Mouse (Mus musculus) stomach, embryonic 14.5 days (tissue): ENCODE data around the gene Msl3. TPM values are rescaled to one million over a fixed set of nuclear protein-coding genes. Genes with fewer than 3 reads are reported as not detected.

ENCODE experiments used
- ATAC-seq: fragments of 200-750 bp; cut with Nextera tagmentation; 2 replicates; pipeline ENCODE4 v1.8.0; 2017; ENCODE audit warnings: low read depth, moderate TSS enrichment; ENCODE audit not compliant: insufficient number of reproducible peaks, insufficient read depth, low FRiP score
- H3K27ac ChIP-seq: fragments of 300-500 bp; sonication (generic); 2 replicates; pipeline ENCODE4 v1.5.1; 2014; ENCODE audit warnings: mild to moderate bottlenecking, low read length, moderate library complexity, mixed read lengths
- H3K27me3 ChIP-seq: fragments of 300-500 bp; sonication (generic); 2 replicates; pipeline ENCODE4 v1.6.1; 2014; ENCODE audit warnings: low read length, control low read depth, mixed read lengths; ENCODE audit not compliant: control insufficient read depth, insufficient read depth
- H3K36me3 ChIP-seq: fragments of 300-500 bp; sonication (generic); 2 replicates; pipeline ENCODE4 v1.6.1; 2014; ENCODE audit warnings: mild to moderate bottlenecking, control low read depth, low read length, moderate library complexity, mixed read lengths; ENCODE audit not compliant: control insufficient read depth, insufficient read depth
- H3K4me1 ChIP-seq: fragments of 300-500 bp; sonication (generic); 2 replicates; pipeline ENCODE4 v1.6.1; 2014; ENCODE audit warnings: low read length, control low read depth, mixed read lengths; ENCODE audit not compliant: control insufficient read depth, insufficient read depth
- H3K4me2 ChIP-seq: fragments of 300-500 bp; sonication (generic); replicated peaks from 2 replicates; pipeline ENCODE4 v1.6.1; 2014; ENCODE audit warnings: low read depth, low read length, control low read depth
- H3K4me3 ChIP-seq: fragments of 300-500 bp; sonication (generic); 2 replicates; pipeline ENCODE4 v1.5.1; 2014; ENCODE audit warnings: low read depth, low read length, control low read depth
- H3K9ac ChIP-seq: fragments of 300-500 bp; sonication (generic); replicated peaks from 2 replicates; pipeline ENCODE4 v1.6.1; 2014; ENCODE audit warnings: low read depth, mild to moderate bottlenecking, control low read depth, low read length, moderate library complexity, mixed read lengths
- H3K9me3 ChIP-seq: fragments of 300-500 bp; sonication (generic); 2 replicates; pipeline ENCODE4 v1.6.1; 2016; ENCODE audit warnings: low read depth, low read length, control low read depth; ENCODE audit not compliant: control insufficient read depth
- WGBS: fragments of 180-500 bp; shearing (Covaris S2); extraction: QIAGEN DNeasy Blood & Tissue Kit; methylation state at CpG from one replicate; pipeline ENCODE4 v1.1.7; 2014; 5-methylcytosine and 5-hydroxymethylcytosine counted together
- polyA plus RNA-seq: library from polyadenylated mRNA; unstranded; fragments of >200 nt; fragmentation: Nextera tagmentation; extraction: Ambion mirVana; gene quantifications from 2 replicates; pipeline ENCODE4 v1.2.1, GENCODE M21; 2014

The Msl3 gene
- polyA plus RNA-seq, 1 experiment from 2014 or later: 39.5 TPM

DNA sequence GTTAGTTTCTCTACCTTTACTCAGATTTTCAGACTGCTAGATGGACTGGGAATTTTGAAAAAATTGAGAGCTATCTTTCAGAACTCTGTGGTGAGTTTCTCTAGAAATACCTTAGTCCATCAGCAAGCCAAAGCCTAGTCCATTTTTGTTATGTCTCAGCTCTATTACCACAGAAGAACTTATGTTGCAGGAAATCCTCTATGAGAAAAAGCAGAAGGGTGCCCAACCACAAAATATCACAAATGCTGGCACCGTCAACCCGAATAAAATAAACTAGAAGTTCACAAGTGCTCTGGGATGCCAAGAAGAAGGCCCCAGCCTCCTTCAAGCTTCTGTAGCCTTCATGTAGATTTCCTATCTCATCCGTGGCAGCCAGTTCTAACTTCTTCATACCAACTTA is 14.4 kb downstream of the Msl3 start:
- H3K9ac ChIP-seq: no peak overlapping the region
- H3K27ac ChIP-seq: no peak overlapping the region
- ATAC-seq: no peak
- no peak overlapping the region for H3K4me2 ChIP-seq
- 85% methylated on average over 3 of the region's 3 CpGs for WGBS
- no peaks in the 10 kb centered on the region for H3K4me1 ChIP-seq
- no peaks in the 10 kb centered on the region for H3K27me3 ChIP-seq
- H3K9me3 ChIP-seq: no peaks in the 10 kb centered on the region
- H3K36me3 ChIP-seq: no peaks in the 10 kb centered on the region; the same call in 1 of the 2 replicates
- H3K4me3 ChIP-seq: no peak overlapping the region

DNA sequence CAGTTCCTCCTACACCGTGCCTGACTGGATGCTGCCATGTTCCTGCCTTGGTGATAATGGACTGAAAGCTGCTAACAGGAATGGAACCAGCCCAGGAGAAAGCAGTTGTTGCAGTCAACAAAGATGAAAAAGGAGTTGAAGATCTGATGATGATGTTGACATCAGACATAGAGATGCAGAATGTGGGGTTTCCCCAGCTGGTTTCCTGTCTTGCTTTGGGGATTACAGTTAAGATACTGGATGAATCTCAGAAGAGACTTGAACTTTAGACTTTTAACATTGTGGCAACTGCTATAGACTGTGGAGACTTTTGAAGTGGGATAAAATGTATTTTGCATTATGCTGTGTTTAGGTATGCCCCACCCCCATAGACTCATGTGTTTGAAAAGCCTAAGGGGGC is 15.9 kb downstream of the Msl3 start:
- ATAC-seq: no peak
- 86% methylated on average over 1 of the region's 1 CpGs for WGBS
- H3K4me3 ChIP-seq: no peak overlapping the region

DNA sequence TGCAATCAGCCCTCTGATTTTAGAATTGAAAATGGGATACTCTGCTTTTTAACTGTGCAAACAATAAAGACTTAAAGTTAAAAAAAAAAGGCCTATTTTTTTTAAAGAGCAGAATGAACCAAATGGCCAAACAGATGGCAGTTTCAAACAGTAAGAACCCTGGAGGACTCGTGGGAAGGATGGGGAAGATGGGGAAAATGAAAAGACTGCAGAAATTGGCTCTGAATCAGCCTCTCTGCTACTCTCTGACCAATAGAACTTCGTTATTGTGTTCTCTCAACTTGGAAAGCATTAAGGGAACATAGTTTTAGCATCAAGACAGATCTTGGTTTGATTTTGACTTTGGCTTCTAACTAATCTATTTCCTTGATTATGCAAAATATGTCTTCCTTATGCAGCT is 24.4 kb downstream of the Msl3 start:
- no peak for ATAC-seq
- H3K36me3 ChIP-seq: no peaks in the 10 kb centered on the region
- H3K4me2 ChIP-seq: no peak overlapping the region
- no peak overlapping the region for H3K9ac ChIP-seq
- no peak overlapping the region for H3K4me3 ChIP-seq
- H3K27ac ChIP-seq: no peak overlapping the region
- no peaks in the 10 kb centered on the region for H3K27me3 ChIP-seq
- no peaks in the 10 kb centered on the region for H3K4me1 ChIP-seq
- 63% methylated on average over 2 of the region's 2 CpGs for WGBS
- H3K9me3 ChIP-seq: no peaks in the 10 kb centered on the region

More for the DNA sequence above, 15.9 kb downstream of the Msl3 start:
- Histone ChIP-seq H3K27ac (no peak overlapping the region), H3K9ac (no peak overlapping the region), H3K4me1 (no peaks in the 10 kb centered on the region), H3K4me2 (no peak overlapping the region), H3K36me3 (no peaks in the 10 kb centered on the region; the same call in 1 of the 2 replicates), H3K9me3 (no peaks in the 10 kb centered on the region), H3K27me3 (no peaks in the 10 kb centered on the region)

DNA sequence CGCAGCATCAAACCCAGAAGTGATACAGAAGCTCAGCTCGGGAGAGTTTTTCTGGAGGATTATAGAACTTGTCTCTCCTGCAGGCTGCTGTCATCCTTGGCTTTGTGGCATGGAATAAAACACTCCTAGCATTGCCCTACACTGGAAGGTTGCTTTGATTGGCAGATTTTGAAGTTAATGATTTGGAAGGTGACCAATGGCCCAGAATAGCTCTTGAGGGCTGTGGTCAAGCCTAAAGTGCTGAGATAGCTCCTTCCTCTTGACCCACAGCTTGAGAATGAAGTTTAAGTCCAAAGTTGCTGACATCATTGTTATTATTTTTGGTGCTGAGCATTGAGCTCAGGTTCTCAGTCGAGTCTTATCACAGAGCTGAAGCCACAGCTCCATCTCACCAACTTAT is 26.0 kb downstream of the Msl3 start:
- no peak for ATAC-seq
- H3K27me3 ChIP-seq: no peaks in the 10 kb centered on the region
- no peak overlapping the region for H3K9ac ChIP-seq
- no peak overlapping the region for H3K4me2 ChIP-seq
- no peaks in the 10 kb centered on the region for H3K36me3 ChIP-seq
- no peak overlapping the region for H3K27ac ChIP-seq
- H3K4me1 ChIP-seq: no peaks in the 10 kb centered on the region
- no peaks in the 10 kb centered on the region for H3K9me3 ChIP-seq
- WGBS: 72% methylated on average over 3 of the region's 3 CpGs
- H3K4me3 ChIP-seq: no peak overlapping the region

DNA sequence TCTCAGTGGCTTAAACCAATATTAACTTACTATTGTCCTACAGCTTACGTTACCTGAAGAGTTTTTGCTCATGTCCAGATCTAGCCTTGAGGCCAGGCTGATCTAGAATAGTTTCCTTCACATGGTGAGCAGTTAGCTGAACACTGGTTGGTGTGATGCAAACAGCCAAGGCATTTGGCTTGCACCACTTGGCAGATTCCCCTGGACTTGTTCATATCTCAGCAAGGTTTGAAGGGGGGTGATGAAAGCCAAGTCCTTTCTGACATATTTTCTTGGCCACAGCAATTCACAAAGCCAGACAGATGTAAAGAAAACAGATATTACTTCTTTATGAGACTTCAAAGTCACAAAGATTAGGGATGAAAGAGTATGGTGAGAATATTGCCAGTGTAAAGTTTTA is 30.2 kb downstream of the Msl3 start:
- Histone ChIP-seq H3K4me2 (no peak overlapping the region), H3K4me3 (no peak overlapping the region)
- WGBS: 96% methylated on average over 1 of the region's 1 CpGs

DNA sequence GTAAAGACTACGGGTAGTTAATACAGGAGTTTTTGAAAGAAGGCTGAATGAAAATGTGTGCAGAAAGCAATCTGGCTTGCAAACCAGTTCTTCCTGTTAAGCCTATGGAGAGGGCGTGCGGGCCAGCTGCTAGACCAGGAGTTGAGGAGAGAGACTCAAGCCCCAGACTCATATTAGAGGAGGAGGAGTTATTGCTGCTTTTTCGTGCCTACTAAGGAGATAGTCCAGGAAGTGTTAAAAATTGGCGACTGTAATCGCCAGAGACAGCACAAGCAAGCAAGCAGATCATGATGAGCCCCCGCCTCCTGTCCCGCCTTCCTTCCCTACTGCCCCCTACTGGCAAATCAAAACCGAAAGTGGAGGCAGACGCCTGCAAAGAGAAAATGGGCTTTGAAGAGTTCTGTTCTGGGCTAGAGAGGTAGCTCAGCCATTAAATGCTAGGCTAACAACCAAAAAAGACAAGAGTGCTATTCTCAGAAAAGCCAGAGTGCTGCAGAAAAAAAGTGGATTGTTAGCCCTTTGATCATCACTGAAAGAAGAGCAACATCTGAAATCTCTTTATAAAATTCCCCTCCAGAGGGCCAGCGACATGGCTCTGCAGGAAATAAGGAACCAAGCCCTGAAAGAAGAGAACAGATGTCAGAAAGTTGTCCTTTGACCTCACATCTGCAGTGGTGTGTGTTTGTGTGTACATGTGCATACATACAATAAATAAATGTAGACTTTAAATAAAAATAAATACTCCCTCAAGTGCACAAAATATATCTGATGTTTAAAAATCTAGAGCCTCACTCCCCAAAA is 33.9 kb downstream of the Msl3 start:
- Histone ChIP-seq H3K9ac (no peak overlapping the region), H3K4me2 (peak overlapping the region; percentile 32), H3K36me3 (no peaks in the 10 kb centered on the region), H3K27me3 (no peaks in the 10 kb centered on the region), H3K4me1 (no peaks in the 10 kb centered on the region), H3K4me3 (peak overlapping the region; percentile 17), H3K9me3 (no peaks in the 10 kb centered on the region), H3K27ac (peak overlapping the region; percentile 33; the same call in 1 of the 2 replicates)
- 18% methylated on average over 11 of the region's 11 CpGs for WGBS
- ATAC-seq: peak; percentile 65

More for the DNA sequence above, 30.2 kb downstream of the Msl3 start:
- Histone ChIP-seq H3K27ac (no peak overlapping the region), H3K4me1 (no peaks in the 10 kb centered on the region), H3K9ac (no peak overlapping the region), H3K9me3 (no peaks in the 10 kb centered on the region), H3K27me3 (no peaks in the 10 kb centered on the region), H3K36me3 (no peaks in the 10 kb centered on the region)
- no peak for ATAC-seq

Other genes starting within 250 kb of the Msl3 start
- gene Frmpd4, start 96.7 kb downstream of the Msl3 start, polyA plus RNA-seq: 0.84 and 1.0 TPM in 2 replicates
- 9.3 and 9.8 TPM in 2 replicates for gene Arhgap6, start 121.2 kb upstream of the Msl3 start, polyA plus RNA-seq